Mouse (Mus musculus) c-Kit-positive CD71-negative TER-119-negative erythroid progenitor cells, embryonic 14.5 days (primary cell): ENCODE measurements around the gene Hamp.

Experiments used
- DNase-seq: peaks from one replicate; pipeline ENCODE4 v3.0.0-alpha.2; 2013; ENCODE audit warnings: low read depth

Gene Hamp

GRCm38 (mm10) chr7:30943909-30944635 is at the start of gene Hamp:
Hamp (minus strand) TSS chr7:30944032.
- DNase-seq, result no peak

DNA sequence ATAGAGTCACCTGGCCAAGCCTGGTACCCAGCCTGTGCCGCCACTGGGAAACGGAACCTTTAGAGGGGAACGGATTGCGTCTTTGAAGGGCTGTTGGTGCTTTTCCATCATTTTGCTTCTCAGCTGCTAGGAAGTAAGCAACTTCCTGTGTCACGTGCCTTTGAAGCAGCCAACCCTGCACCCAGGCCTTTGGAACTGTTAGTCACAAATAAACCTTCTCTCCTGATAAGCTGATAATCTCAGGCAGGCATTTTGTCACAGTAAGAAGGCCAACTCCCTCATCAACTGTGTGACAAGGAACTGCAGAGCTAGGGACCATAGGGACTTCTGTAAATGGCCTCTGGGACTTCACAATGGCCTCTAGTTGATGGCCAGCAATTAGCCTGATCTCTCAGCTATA is 48.3 kb upstream of the Hamp start:
- no peak for DNase-seq

- DNase-seq, result no peak
Observed at GRCm38 (mm10) chr7:30988519-30989162, 44.8 kb upstream of the Hamp start.

- DNase-seq, result no peak
Observed at GRCm38 (mm10) chr7:30985357-30985756, 41.5 kb upstream of the Hamp start.

DNA sequence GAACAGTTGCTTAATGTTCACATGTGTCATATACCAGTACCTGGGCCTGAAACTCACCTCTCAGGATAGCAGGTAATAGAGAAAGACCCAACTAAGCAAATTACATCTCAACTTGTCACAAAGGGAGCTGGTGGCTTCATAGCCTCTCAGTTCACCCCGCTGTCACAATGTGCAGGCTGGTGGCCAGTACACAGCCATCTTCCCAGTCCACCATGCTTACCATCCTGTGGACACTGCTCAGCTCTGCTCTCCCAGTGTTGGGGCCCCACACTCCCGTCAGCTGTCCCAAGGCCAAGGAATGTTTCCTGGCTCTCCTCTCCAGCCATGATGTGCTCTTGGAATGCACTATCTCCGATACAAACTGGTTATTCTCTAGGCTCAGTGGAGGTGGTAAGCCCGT is 37.9 kb upstream of the Hamp start:
- no peak for DNase-seq

DNA sequence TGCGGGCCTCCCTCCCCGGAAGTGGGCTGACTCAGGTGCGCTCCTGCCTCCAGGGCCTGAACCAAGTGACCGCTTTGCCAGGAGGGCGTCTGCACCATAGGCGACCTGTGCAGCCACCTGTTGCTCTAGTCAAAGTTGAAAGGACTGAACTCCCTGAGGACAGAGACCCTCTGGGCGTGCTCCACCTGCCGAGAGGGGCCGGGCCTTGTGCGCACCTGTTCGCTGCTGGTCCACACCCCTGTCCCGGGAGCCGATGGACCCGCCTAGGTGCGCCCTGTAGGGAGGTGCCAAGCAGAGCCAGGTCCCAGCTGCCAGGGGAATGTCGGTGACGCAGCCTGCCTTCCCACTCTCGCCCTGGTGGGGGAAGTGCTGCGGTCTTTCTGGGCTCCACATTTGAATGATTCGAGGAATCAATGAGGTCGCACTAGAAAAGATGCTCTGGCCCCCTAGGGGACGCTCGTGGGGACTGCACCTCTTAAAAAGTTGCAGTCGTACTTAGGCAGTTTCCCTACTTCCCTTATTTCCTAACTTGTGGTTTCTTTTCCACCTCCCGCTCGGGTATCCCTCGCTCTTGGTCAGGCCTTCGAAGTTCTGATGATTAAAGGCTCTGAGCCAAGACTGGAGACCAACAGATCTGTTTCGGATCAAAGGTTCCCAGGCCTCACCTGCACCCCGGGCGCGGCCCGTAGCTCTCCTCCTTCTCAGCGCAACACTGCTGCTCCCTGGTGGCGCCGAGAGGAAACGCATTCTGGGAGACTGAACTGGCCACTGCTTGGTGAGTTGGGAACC is 29.9 kb upstream of the Hamp start, which contains the start of gene Fam187b:
Gene Fam187b, plus strand, starts transcription at position 290 of the 789 bp plus-strand sequence.
- DNase-seq, result peak; percentile 87

GRCm38 (mm10) chr7:30973251-30973500 is 29.3 kb upstream of the Hamp start, which contains the start of gene Lsr:
Lsr (minus strand) TSS chr7:30973464.
- no peak for DNase-seq

DNA sequence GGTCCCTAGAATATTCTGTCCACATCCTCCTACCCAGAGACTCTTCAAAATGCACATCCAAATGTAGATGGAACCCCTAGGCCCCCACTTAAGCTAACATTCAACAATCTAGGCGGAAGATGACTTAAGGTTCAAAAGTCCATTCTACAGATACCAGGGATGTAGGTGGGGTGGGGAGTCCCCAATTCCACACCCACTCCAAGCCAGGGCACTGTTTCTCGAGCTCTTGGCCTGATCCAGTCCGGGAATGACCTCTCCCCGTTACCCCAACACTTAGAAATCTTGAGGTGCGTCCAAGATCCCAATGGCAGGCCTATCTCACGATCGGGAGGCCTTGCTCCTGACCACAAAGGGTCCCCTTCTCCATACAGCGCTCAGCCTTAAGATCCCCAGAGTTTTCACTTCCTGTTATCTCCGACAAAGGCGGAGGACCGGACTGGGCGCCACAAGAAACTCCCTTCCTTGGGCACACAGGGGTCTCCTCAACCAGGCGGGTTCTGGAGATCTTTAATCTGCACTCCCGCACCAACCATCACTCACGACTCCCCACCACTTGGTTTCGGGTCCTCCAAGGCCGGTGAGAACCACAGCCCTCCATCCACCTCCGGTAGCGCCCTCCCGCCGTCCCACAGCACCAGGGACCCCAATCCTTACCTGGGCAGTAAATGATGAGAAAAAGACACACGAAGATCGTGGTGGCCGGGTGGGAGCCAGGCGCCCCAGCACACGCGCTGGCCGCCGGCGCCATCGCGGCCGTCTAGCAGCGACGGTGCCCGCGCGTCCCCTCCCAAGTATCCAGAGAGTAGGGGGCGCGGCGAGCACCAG is 28.8 kb upstream of the Hamp start:
- no peak for DNase-seq

- DNase-seq, result no peak
Observed at GRCm38 (mm10) chr7:30971901-30972300, 28.1 kb upstream of the Hamp start.

GRCm38 (mm10) chr7:30969174-30969573 is 25.3 kb upstream of the Hamp start:
- DNase-seq, result no peak

DNA sequence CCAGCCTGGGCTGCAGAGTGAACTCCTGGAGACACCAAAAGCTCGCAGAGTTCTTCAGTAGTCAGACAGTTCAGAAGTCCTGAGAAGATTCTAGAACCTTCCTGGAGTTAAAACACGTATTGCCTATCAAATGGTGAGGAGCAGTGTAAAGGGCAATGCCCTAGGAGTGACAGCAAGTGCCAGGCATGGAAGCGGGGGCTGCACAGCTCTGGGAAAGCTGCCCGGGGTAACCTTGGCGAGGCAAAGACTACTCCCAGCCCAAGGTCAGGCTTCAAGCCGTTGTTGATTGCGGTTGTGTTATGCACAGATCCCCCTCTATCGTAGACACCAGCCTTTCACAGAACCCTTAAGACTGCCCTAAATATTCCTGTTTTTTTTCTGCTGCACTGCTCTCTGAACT is 24.8 kb upstream of the Hamp start:
- no peak for DNase-seq

DNA sequence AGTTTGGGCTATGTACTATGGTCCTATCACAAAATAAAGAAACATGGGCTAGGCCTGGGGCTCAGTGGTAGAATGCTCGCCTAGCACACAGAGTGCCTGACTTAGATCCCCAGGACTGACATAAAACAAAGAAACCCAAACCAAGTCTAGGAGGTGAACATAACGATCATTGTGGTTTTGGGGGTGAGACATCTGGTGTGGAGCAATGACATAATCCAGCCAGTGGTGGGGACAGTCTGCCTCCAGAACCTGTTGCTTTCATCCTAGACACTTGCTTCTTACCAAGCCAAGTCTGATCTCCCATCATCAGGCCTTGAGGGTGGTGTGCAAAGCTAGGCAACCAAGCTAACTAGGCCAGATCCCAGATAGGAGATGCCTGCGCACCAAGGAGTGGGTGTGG is 22.8 kb upstream of the Hamp start:
- no peak for DNase-seq

DNA sequence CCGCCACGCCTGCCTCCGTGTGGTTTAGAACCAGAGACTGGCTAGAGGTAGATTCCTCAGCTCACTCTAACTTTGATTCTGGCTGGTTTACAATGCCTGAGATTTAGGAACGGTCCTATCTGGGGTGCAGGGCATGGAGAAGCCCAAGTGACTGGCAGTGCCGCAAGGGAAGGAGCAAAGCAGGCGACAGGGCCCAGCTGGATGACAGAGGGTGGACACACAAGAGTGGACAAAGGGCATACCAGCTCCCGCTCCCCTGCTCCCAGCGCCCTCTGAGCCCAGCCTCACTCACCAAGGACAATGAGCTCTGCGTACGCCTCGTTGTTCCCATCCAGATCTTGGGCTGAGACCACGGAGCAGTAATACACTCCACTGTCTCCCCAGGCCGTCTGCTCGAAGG is 21.8 kb upstream of the Hamp start:
- DNase-seq, result no peak

DNA sequence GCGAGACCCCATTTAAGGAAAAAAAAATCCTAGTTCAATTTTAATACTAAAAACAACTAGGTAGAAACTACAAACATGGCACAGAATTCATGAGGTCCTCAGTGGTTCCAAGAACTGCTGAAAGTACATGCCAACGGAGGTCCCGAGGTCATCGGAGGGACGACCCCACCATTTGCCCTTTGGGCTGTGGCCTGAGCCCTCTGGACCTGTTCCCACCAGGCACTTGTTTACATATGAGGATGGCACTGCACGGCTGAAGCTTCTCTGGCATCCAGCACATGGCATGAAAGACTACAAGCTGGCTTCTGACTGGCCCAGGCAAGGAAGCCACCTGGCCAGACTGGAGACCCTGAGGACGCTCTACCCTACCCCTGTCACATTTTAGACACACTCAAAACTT is 20.5 kb upstream of the Hamp start:
- DNase-seq, result no peak

GRCm38 (mm10) chr7:30962862-30963261 is 19.0 kb upstream of the Hamp start:
- no peak for DNase-seq

DNA sequence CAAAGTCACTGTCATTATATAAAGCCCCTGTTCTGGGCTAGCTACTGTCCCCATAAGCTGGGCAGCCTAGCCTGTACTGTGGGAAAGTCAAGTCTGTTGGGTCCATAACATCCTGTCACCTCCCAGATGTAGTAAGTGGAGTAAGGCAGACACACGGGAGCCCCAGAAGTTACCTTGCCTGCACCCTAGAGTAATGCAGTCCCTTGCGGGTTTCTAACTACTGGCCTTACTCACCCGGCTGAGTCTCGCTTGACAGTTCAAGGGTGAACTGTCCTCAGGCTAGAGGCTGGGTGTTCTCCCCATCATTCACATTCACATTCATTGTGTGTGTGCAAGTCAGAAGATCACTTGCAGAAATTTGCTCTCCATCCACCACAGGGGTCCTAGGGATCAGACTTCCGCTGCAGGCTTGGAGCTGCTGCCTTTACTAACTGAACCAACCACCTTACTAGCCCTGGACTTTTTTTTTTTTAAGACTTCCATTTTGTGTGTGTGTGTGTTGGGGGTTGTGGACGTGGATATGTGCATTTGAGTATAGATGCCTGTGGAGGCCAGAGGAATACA is 16.0 kb upstream of the Hamp start:
- no peak for DNase-seq

DNA sequence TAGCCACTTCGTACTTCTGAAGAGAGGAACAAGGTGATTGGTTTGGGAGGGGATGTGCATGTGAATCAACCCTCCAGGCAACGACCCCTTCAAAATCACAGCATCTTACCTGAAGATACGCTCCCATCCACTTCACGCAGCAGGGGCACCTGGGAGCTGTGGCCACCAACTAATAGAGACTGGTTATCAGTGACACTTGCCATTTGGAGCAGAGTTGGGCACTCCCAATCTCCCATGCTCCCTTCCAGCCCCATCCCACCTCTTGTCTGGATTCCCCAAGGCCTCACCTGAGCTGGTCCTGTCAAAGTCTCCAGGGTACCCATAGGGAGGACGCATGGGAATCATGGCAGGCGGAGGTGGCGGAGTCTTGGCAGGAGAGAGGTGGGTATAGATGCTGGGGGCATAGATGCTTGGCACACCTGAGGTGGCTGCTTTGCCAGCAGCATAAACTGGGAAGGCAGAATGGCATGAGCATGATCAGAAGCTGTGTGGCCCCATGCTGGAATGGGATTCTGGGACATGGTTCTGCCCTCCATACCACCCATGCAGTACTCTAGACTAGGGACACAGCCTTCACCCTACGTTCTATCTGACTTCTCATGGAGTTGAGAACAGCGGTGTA is 15.1 kb upstream of the Hamp start:
- no peak for DNase-seq

DNA sequence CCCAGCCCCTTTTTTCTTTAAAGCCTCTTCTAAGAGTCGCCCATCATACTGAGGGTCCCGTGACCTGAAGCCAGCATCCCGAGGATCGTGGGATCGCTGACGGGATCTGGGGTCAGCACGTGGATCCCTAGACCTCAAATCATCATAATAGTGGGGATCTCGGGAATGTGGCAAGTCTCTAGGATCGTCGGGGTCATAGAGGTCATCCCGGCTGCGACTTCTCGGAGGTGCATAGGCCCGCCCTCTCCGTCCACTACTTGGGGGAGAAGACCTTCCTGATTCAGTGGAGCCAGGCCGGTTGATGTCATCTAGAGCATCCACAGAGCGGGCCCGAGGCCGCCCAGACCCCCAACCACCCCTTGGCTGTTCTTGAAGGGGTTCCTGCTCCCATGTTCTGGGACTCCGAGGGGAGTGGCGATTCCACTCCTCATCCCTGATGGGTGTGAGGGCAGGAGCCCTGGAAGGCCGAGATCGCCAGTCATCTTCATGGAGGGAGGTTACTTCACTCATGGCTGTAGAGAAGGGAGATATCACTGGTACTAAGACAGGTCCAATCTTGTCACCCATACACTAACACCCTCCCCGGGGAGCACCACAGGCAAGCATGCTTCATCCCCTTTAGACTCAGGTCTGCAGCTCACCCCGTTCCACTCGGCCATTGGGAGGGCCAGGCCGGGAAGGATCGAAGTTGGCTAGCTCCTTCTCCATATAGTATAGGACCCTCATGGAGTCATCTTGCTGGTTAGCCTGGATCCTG is 14.5 kb upstream of the Hamp start:
- no peak for DNase-seq

- DNase-seq, result peak; percentile 78
Observed at GRCm38 (mm10) chr7:30957367-30957783, 13.5 kb upstream of the Hamp start.

DNA sequence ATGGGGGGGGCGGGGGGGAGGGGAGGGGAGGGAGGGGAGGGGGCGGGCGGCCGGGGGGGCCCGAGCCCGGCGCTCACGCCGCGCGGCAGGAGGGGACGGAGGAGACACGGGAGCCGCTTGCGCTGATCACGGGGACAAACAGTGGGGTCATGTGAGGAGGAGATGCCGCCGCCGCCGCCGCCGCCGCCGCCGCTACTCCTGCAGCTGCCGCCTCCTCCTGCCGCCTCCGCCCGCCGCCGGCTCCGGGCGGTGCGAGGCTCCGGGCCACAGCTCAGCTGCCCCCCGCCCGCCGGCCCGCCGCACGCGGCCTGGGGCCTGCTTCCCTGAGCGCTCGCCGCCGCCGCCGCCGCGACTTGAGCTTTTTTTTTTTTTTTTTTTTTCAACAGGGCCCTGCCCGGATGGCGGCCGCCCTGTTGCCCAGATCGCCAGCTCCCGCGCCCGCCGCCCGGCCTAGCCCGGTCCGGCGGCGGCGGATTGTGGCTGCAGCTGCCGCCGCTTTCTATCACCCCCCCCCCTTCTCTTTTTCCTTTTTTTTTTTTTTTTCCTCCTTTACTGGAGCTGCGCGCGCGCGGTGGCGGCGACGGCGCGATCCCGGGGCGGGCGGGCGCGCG is 13.0 kb upstream of the Hamp start, which contains the start of gene Usf2:
Gene Usf2, minus strand, starts transcription at position 48 of the 611 bp plus-strand sequence.
- DNase-seq, result no peak
